Mouse (Mus musculus) Patski (cell line): ENCODE results near the gene Yaf2. TPM values are rescaled to one million over a fixed set of nuclear protein-coding genes. Genes with fewer than 3 reads are reported as not detected.
"Not testable (repeated sequence)": the region's sequence is repeated elsewhere in the genome, so short reads cannot be mapped to it uniquely, and the experiment has no call there.

ENCODE experiments used
- ATAC-seq: fragments of 100-300 bp; one replicate; pipeline ENCODE4 v1.8.0; 2021
- CTCF ChIA-PET: fragments of 350-600 bp; sonication (Branson Sonifier 250); formaldehyde crosslinking; loops from one replicate; lab custom pipeline; 2022; ENCODE audit warnings: inconsistent platforms; lab: Charles Lee
- POLR2A ChIA-PET: fragments of 350-600 bp; sonication (Branson Sonifier 250); formaldehyde crosslinking; loops from one replicate; lab custom pipeline; 2022; ENCODE audit warnings: antibody characterized with exemption, inconsistent platforms; lab: Charles Lee
- DNase-seq: peaks from one replicate; pipeline ENCODE4 v3.0.0-alpha.2; 2011; ENCODE audit warnings: low read depth, low spot score
- H3K27me3 ChIP-seq: fragments of 371-371 bp; one replicate; pipeline ENCODE4 v1.5.1; 2021
- CTCF ChIP-seq: fragments of 100-300 bp; IDR thresholded peaks from one replicate; pipeline ENCODE4 v1.5.1; 2021
- in situ Hi-C: fragments of 300-500 bp; cut with MboI; formaldehyde crosslinking; loops from 3 replicates; pipeline ENCODE4 v1.11.1; 2018; ENCODE audit warnings: low pct_unique_long_range_greater_than_20kb, mixed read lengths
- polyA plus RNA-seq: library from polyadenylated mRNA; unstranded; gene quantifications from one replicate; pipeline ENCODE4 v1.2.3, GENCODE M21; 2021

Gene Yaf2
- polyA plus RNA-seq, 1 experiment from 2014 or later, result 56.5 TPM

GRCm38 (mm10) chr15:93336658-93336924, 144 bp downstream of the Yaf2 start:
- in situ Hi-C loops, result no loop called here
- ATAC-seq (no peak), DNase-seq (no peak)
- POLR2A ChIA-PET, result interaction anchor here (0.6 to 1.2 kb wide), 3 partner anchors 37 to 79 kb away, joined by 3 to 4 read pairs (median 3); partner anchors contain the start of gene Gxylt1
- no peaks in the 10 kb centered on the region for H3K27me3 ChIP-seq
- no peak for TF ChIP-seq CTCF
- CTCF ChIA-PET, result no interaction called here

DNA sequence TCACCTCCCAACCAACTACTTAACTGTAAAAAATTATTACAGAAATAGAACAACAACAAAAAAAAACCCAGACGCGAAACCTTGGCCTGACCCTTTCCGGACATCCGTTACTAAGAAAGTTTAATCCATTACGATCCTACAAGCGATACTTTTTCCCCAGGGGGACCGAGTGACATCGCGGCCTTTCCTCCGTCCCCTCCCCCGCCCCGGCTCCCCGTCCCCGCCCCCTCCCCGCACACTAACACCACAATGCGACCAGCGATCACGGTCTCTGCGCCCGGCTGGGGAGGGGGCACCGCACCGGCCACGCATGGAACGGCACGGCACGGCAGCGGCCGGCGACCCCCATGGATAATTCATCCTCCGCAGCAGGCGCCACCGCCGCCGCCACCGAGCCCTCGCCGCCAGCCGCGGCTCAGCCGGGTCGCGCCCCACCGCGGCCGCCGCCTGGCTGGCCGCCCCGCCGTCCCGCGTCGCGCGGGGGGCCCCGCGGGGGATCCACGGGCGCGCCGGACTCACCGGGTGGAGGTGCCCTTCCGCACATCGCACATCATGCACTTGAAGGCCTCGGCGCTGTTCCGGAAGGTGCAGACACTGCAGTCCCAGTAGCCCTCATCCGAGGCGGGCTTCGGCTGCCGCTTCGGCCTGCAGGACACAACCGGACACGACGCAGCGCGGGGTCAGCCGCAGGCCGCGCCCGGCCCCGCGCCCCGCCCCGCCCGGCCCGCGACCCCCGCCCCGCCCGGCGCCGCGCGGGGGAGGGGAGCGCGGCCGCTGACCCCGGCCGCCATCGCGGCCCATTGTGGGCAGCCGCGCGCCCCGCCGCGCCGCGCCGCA, 696 bp downstream of the Yaf2 start:
- in situ Hi-C loops, result no loop called here
- no peaks in the 10 kb centered on the region for H3K27me3 ChIP-seq
- DNase-seq, result no peak
- CTCF ChIA-PET, result no interaction called here
- ATAC-seq, result peak; percentile 74
- POLR2A ChIA-PET, result interaction anchor here (1.1 to 1.2 kb wide), 2 partner anchors 38 to 61 kb away, joined by 3 to 4 read pairs; partner anchors contain the start of gene Gxylt1
- TF ChIP-seq CTCF, result no peak

- POLR2A ChIA-PET, result no interaction called here
- CTCF ChIA-PET, result no interaction called here
- in situ Hi-C loops, result no loop called here
Measured at GRCm38 (mm10) chr15:93331256-93331655, 5.5 kb downstream of the Yaf2 start.

DNA sequence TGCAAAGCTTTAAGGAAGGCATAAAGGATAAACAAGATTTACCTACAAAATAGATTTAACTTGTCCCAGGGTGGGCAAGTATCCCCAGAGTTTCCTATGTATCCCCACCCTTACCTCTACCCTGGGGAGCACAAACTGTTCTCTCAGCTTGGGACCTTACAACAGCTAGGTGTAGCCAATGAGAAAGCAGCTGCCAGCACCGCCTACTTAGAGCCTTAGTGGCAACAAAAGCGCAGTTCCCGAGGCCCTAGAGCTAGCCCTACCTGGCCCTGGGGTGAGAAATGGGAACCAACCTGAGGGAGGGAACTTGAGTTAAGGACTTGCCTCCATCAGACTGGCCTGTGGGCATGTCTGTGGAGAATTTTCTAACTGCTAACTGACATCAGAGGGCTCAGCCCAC, 9.5 kb downstream of the Yaf2 start:
- ChIA-PET CTCF (interaction anchor here (1.7 kb wide), 1 partner anchor 11 kb away, joined by 3 read pairs; no protein-coding TSS in a partner anchor), POLR2A (no interaction called here)
- H3K27me3 ChIP-seq, result no peaks in the 10 kb centered on the region
- no peak for TF ChIP-seq CTCF
- DNase-seq, result no peak
- ATAC-seq, result no peak
- in situ Hi-C loops, result no loop called here

More at GRCm38 (mm10) chr15:93331256-93331655, 5.5 kb downstream of the Yaf2 start:
- ATAC-seq (no peak), DNase-seq (no peak)
- H3K27me3 ChIP-seq, result no peaks in the 10 kb centered on the region
- no peak for TF ChIP-seq CTCF

DNA sequence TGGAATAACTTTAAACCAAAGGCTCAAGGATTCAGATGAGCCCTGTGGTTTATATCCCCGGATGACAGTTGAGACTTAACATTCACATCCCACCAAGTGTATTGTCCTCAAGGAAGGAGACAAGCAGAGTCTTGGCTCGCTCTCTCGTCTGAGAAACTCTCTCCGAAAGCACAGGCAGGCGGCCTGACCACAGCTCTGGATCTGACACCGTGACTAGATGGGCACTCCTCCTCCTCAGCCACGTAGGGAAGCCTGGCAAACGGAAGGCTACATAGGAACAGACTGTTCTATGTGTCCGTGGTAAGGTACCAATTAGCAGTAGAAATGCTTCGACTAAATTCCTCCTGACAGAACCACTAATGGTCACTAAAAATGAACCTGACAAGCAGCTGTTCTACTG, 10.1 kb downstream of the Yaf2 start:
- ChIA-PET POLR2A (no interaction called here), CTCF (interaction anchor here (1.7 kb wide), 1 partner anchor 11 kb away, joined by 3 read pairs; no protein-coding TSS in a partner anchor)
- in situ Hi-C loops, result no loop called here
- no peak for TF ChIP-seq CTCF
- ATAC-seq (no peak), DNase-seq (no peak)
- no peaks in the 10 kb centered on the region for H3K27me3 ChIP-seq

DNA sequence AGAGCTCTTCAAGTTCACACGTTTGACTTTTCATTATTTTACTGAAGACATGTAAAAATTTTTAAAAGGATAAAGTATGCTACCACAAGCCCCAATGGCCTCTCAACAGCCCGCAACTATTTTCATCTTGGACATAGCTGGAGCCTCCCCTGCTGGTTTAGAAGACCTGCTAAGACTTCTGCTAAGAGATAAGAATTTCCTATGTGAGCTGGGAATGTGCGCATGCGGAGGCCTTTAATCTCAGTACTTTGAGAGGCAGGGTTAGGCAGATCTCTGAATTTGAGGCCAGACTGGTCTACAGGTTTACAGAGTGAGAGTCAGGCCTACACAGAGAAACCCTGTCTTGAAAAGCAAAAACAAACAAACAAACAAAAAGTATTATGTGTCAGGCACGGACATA, 11.4 kb downstream of the Yaf2 start:
- TF ChIP-seq CTCF, result no peak
- in situ Hi-C loops, result no loop called here
- H3K27me3 ChIP-seq, result no peaks in the 10 kb centered on the region
- ChIA-PET CTCF (interaction anchor here (0.9 to 1.0 kb wide), 2 partner anchors 17 to 28 kb away, joined by 3 read pairs; no protein-coding TSS in a partner anchor), POLR2A (interaction anchor here (0.6 kb wide), 1 partner anchor 15 kb away, joined by 3 read pairs; no protein-coding TSS in a partner anchor)
- DNase-seq (no peak), ATAC-seq (no peak)

DNA sequence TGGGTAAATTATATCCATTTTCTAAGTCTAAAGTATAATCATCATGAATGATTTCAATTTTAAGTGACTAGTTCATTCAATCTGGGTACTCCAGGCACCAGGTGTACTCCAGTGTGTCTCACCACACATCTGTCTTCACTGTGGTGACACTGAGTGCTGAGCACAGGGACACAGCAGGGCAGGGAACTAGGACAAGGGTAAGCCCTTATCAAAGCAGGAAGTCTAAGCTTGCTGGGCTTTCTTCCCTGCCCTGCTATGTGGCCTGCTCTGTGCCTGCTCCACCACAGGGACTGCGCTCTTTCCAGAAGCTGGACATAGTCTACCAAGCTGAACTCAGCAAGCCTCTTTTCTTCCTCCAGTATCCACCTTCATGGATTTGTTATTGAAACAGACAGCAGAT, 18.0 kb downstream of the Yaf2 start:
- TF ChIP-seq CTCF, result no peak
- POLR2A ChIA-PET, result interaction anchor here (0.6 kb wide), 1 partner anchor 1745 kb away, joined by 3 read pairs; no protein-coding TSS in a partner anchor
- ATAC-seq, result no peak
- DNase-seq, result no peak
- in situ Hi-C loops, result no loop called here
- no peaks in the 10 kb centered on the region for H3K27me3 ChIP-seq
- CTCF ChIA-PET, result interaction anchor here (2.2 kb wide), 1 partner anchor 29 kb away, joined by 8 read pairs; no protein-coding TSS in a partner anchor

GRCm38 (mm10) chr15:93310304-93310703, 26.4 kb downstream of the Yaf2 start:
- in situ Hi-C loops, ATAC-seq, DNase-seq, H3K27me3 ChIP-seq: not testable (repeated sequence)
- POLR2A ChIA-PET, result interaction anchor here (0.7 kb wide), 1 partner anchor 15 kb away, joined by 3 read pairs; no protein-coding TSS in a partner anchor
- CTCF ChIA-PET, result interaction anchor here (1.0 kb wide), 2 partner anchors 9 to 13 kb away, joined by 3 to 4 read pairs; no protein-coding TSS in a partner anchor

- no peak for ATAC-seq
- POLR2A ChIA-PET, result no interaction called here
- CTCF ChIA-PET, result interaction anchor here (1.0 to 2.3 kb wide), 3 partner anchors 8 to 27 kb away, joined by 3 to 10 read pairs (median 7); no protein-coding TSS in a partner anchor
- no peaks in the 10 kb centered on the region for H3K27me3 ChIP-seq
- no peak for TF ChIP-seq CTCF
- no peak for DNase-seq
- in situ Hi-C loops, result no loop called here
Measured at GRCm38 (mm10) chr15:93298197-93298596, 38.5 kb downstream of the Yaf2 start.

DNA sequence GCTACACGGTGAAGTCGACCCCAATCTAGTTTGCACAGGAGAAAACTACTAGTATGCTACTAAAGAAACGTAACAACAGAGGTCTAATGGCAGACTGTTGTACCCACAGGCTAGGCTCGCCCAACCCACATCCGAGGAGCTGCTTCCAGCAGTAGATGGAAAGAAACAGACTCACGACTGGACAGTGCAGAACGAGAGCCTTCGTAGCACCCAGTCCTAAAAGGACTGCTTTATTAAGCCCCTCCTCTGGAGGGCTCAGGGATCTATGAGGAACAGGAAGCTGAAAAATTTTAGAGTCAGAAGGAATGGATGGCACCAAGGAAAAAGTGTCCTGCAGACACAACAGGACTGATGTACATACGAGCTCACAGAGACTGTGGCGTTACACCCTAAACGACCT, 42.3 kb downstream of the Yaf2 start:
- H3K27me3 ChIP-seq, result no peaks in the 10 kb centered on the region
- ChIA-PET POLR2A (interaction anchor here (0.6 kb wide), 1 partner anchor 954 kb away, joined by 4 read pairs; no protein-coding TSS in a partner anchor), CTCF (no interaction called here)
- ATAC-seq, result no peak
- in situ Hi-C loops, result no loop called here
- TF ChIP-seq CTCF, result no peak
- DNase-seq, result no peak

DNA sequence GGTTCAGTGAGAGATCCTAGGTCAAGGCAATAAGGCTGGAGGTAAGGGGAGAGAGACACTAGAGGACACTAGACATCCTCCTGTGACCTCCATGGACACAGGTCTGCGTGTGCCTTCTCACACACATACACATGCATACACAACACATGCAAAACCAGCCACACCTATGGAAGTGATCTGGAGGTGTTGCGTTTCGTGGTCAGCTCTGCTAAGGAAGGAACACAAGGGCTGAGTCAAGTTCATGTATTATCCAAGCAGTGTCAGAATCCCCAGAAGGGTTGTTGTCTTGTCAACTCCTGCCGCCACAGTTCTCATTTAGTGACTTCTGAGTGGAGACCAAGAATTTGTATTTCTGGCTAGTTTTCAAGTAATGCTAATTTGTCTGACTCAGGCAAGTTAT, 48.4 kb downstream of the Yaf2 start:
- H3K27me3 ChIP-seq, result no peaks in the 10 kb centered on the region
- ATAC-seq (no peak), DNase-seq (no peak)
- CTCF ChIA-PET, result interaction anchor here (1.2 kb wide), 1 partner anchor 28 kb away, joined by 3 read pairs; no protein-coding TSS in a partner anchor
- TF ChIP-seq CTCF, result no peak
- POLR2A ChIA-PET, result no interaction called here
- in situ Hi-C loops, result no loop called here
